Mouse (Mus musculus) gastrocnemius, adult 2 months (tissue): ENCODE data around the gene Tmem255b. TPM values are rescaled to one million over a fixed set of nuclear protein-coding genes. Genes with fewer than 3 reads are reported as not detected.

ENCODE experiments used
- DNase-seq: peaks from one replicate; pipeline ENCODE4 v3.0.0; 2022
- H3K27ac ChIP-seq: fragments of 200-600 bp; 2 replicates; pipeline ENCODE4 v1.8.1; 2022; ENCODE audit warnings: mild to moderate bottlenecking
- H3K4me3 ChIP-seq: fragments of 200-600 bp; 2 replicates; pipeline ENCODE4 v1.8.1; 2022; ENCODE audit warnings: mild to moderate bottlenecking, moderate library complexity
- CTCF ChIP-seq: fragments of 200-600 bp; IDR thresholded peaks from 2 replicates; pipeline ENCODE4 v1.8.1; 2022; ENCODE audit warnings: antibody characterized with exemption, mild to moderate bottlenecking, moderate library complexity
- intact Hi-C: fragments of 180-260 bp; cut with DNase I; formaldehyde crosslinking; loops from one replicate; pipeline ENCODE4 v1.15.1; 2025
- total RNA-seq, 2 experiments: library from RNA; stranded (reverse); gene quantifications; 2 replicates each; pipeline ENCODE4 v1.2.3; 2021

The Tmem255b gene
- total RNA-seq, 2 experiments from 2014 or later, result 2.6 to 3.1 TPM

- Histone ChIP-seq H3K27ac (peak overlapping the region; percentile 80), H3K4me3 (no peak overlapping the region)
- TF ChIP-seq CTCF, result no peak
- peak; percentile 66 for DNase-seq
- intact Hi-C loops, result no loop called here
Observed at GRCm38 (mm10) chr8:13481596-13481995, 46.6 kb downstream of the Tmem255b start.

DNA sequence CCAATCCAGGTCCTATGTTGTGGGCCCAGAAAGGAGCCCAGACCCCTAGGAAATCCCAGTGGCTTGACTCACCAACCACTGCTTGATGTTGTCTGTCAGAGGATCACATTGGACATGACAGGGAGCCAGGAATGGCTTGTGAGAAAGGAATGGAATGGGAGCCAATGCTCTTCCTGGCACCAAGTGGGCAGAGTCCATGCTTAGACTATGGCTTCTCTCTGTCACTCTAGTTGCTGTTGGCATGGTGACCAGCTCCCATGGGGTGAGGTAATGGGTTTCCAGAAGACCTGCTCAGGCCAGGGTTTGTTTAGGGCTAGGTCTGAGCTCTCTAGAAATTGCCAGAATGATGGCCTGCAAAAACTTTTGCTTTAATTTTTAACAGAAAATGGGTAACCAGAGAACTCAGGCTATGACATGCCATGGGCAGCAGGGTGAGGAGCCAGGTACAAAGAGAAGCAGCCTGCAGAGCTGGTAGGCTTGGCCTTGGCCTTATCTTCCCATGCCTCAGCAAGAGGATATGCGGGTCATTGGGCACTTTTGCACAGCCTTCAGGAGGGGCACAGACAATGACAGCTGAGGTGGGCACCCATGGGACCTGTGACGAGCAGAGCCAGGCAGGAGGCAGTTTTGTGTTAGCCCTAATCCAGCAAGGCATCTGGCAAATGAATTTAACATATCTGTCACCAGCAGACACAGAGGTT lies 47.3 kb downstream of the Tmem255b start:
- Histone ChIP-seq H3K4me3 (no peak overlapping the region), H3K27ac (peak overlapping the region; percentile 80)
- intact Hi-C loops, result no loop called here
- DNase-seq, result peak; percentile 67
- no peak for TF ChIP-seq CTCF

- Histone ChIP-seq H3K4me3 (no peak overlapping the region), H3K27ac (no peak overlapping the region)
- DNase-seq, result no peak
- TF ChIP-seq CTCF, result no peak
- intact Hi-C loops, result no loop called here
Observed at GRCm38 (mm10) chr8:13483191-13483590, 48.2 kb downstream of the Tmem255b start.

DNA sequence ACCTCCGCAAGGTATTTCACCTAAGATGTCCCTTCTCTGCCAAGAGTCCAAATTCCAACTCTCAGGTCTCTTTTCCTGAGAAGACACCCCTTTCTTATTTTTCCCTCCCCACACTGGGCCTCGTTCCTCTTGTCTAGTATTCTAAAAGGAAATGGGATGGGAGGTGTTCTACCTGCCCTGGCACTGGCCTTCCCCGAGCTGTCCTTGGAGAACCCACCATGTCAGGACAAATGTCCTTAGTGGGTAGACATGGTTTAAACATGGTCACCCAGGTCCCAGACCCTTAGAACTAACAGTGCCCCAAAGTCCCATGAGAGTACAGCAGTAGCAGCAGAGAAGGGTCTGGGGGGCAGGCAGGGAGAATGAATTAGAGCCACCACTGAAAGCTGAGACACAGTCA lies 54.4 kb downstream of the Tmem255b start:
- TF ChIP-seq CTCF, result no peak
- Histone ChIP-seq H3K4me3 (no peak overlapping the region), H3K27ac (peak overlapping the region; percentile 95)
- intact Hi-C loops, result no loop called here
- DNase-seq, result no peak

DNA sequence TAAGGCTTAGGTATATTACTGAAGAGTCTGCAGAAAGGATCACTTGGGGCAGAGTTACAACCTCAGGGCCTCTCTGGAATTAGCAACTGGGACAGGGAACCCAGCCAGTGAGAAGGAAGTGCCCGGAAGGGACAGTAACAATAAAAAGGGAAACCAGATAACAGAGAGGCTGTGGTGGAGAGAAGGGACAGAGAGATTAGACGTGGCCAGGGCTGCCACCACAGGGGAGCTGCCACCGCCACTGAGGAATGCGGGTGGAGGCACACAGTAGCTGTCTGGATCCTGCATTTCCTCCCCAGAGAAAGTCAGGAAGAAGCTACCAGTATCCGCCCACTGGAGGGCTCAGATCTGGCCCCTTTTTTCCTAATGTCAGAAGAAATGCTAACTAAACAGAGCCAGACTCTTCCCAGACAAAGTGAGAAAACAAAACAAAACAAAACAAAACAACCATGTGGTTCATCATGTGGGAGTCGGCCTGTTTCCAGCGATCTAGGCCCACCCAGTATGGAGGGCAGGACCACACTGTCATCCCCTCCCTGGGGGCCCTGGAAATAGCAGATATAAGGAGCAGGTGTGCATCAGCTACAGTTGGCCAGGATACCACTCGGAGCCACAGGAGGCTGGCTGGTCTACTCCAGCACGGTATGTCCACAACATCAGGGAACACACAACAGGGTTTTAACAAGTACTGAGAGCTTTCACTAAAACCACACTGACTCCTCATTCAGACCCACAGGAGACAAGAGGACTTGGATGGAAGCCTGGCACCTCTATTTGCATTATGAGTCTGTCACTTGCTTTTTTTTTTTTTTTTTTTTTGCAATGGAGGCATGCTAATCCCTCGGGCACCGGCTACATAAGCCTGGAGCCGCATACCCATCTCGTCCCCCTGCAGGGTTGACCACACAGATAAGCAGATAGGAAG lies 55.3 kb downstream of the Tmem255b start:
- intact Hi-C loops, result loop anchor here (5.0 kb wide), 1 partner anchor 42 kb away; no protein-coding TSS in a partner anchor
- no peak for TF ChIP-seq CTCF
- Histone ChIP-seq H3K4me3 (peak overlapping the region; percentile 39), H3K27ac (peak overlapping the region; percentile 95)
- no peak for DNase-seq

GRCm38 (mm10) chr8:13491491-13492010 lies 56.6 kb downstream of the Tmem255b start:
- Histone ChIP-seq H3K4me3 (peak overlapping the region; percentile 79), H3K27ac (peak overlapping the region; percentile 95)
- no peak for DNase-seq
- intact Hi-C loops, result loop anchor here (5.0 kb wide), 1 partner anchor 41 kb away; no protein-coding TSS in a partner anchor
- TF ChIP-seq CTCF, result no peak

- DNase-seq, result peak; percentile 72
- intact Hi-C loops, result loop anchor here (5.0 kb wide), 1 partner anchor 40 kb away; no protein-coding TSS in a partner anchor
- Histone ChIP-seq H3K4me3 (peak overlapping the region; percentile 79), H3K27ac (peak overlapping the region; percentile 95)
- peak; percentile 10; the same call in 1 of the 2 replicates for TF ChIP-seq CTCF
Observed at GRCm38 (mm10) chr8:13492198-13492995, 57.4 kb downstream of the Tmem255b start.

- peak; percentile 86 for DNase-seq
- intact Hi-C loops, result loop anchor here (5.0 kb wide), 1 partner anchor 39 kb away; no protein-coding TSS in a partner anchor
- TF ChIP-seq CTCF, result no peak
- Histone ChIP-seq H3K4me3 (peak overlapping the region; percentile 79), H3K27ac (peak overlapping the region; percentile 95)
Observed at GRCm38 (mm10) chr8:13493011-13493410, 58.0 kb downstream of the Tmem255b start.

DNA sequence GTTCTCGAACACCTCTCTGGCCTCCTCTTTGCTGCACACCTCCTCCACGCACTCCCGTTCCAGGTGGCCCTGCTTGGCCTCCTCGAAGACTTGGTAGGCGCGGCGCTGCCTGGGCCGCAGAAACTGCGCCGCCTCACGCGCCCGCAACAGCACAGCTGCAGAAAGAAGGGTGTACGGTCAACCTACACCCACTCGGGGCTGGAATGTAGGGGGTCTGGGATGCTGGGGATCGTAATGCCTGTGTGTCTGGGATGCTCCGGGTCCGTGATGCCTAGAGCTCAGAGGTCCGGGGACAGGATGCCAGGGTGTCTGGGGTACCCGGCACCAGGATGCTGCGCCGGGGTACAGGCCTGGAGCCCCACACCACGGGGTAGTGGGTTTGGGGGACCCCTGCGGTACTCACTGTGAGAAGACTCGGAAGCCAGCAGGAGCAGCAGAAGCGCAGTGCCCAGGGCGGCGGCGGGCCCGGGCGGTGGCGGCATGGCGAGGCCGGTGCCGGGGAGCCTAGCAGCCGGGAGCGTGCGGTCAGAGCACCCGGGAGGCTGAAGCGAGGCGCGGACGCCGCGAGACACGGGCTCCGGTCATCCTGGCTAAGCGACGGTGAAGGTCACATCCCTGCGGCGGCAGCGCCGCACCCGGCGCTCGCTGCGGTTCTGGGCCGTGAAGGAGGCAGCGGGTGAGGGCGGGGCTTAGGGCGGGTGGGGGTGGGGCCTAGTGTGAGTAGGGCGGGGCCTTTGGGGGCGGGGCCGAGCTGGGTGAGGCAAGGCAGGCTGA lies 59.1 kb downstream of the Tmem255b start, which contains the start of gene Gas6:
Gene Gas6, minus strand, starts transcription at position 633 of the 774 bp plus-strand sequence.
- Histone ChIP-seq H3K4me3 (peak within 1 kb of the TSS; percentile 79), H3K27ac (peak within 1 kb of the TSS; percentile 95)
- TF ChIP-seq CTCF, result no peak
- peak; percentile 84 for DNase-seq
- intact Hi-C loops, result loop anchor here (5.0 kb wide), 1 partner anchor 38 kb away; no protein-coding TSS in a partner anchor

- no peak for TF ChIP-seq CTCF
- intact Hi-C loops, result no loop called here
- DNase-seq, result no peak
- Histone ChIP-seq H3K27ac (no peak overlapping the region), H3K4me3 (no peak overlapping the region)
Observed at GRCm38 (mm10) chr8:13501221-13501620, 66.2 kb downstream of the Tmem255b start.

DNA sequence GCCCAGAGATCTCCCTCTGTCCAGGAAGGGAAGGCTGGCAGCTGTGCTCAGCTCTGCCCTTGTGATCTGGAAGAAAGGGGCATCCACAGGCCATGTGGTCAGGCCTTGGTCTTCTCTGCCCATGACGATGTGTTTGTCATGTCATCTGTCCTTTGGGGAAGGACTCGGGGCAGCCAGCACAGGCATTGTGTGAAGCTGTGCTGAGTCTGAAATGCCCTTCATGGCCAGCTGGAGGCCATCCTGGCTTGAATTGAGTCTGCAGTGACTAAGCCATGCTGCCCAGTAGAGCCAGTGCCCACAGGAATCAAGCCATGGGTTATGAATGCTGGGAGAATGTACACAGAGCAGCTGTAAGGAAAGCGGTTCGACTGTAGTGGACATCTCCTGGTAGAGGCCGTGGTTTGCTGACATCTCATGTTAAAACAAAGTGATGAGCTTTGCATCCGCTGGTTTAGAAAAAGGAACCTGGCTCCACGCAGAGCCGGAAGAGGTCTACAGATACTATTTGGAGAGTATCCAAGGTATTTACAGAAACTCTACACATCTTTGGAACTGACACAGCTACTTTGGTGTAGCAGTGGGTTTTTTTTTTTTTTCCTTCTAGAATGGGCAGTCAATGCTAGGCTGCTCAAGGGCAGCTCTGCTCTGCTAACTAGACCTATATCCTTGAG lies 69.1 kb downstream of the Tmem255b start:
- H3K27ac ChIP-seq, result peak overlapping the region; percentile 63

More for the DNA sequence above, 69.1 kb downstream of the Tmem255b start:
- DNase-seq, result peak; percentile 40
- intact Hi-C loops, result no loop called here
- TF ChIP-seq CTCF, result no peak
- H3K4me3 ChIP-seq, result no peak overlapping the region
